Mouse (Mus musculus) forebrain, postnatal 0 days (tissue): Measurements from ENCODE around the gene Ccdc190. TPM values are rescaled to one million over a fixed set of nuclear protein-coding genes. Genes with fewer than 3 reads are reported as not detected.

Experiments
- ATAC-seq: fragments of 200-750 bp; cut with Nextera tagmentation; 2 replicates; pipeline ENCODE4 v1.8.0; 2017; ENCODE audit warnings: mild to moderate bottlenecking, moderate library complexity
- DNase-seq: peaks from one replicate; pipeline ENCODE4 v3.0.0-alpha.2; 2015
- H3K27ac ChIP-seq: fragments of 300-500 bp; sonication (generic); 2 replicates; pipeline ENCODE4 v1.5.1; 2014; ENCODE audit warnings: low read depth, mild to moderate bottlenecking, antibody characterized with exemption, low read length, moderate library complexity, mixed read lengths
- H3K27me3 ChIP-seq: fragments of 300-500 bp; sonication (generic); 2 replicates; pipeline ENCODE4 v1.6.1; 2014; ENCODE audit warnings: mild to moderate bottlenecking, low read length, mixed read lengths; ENCODE audit not compliant: insufficient read depth
- H3K36me3 ChIP-seq: fragments of 300-500 bp; sonication (generic); 2 replicates; pipeline ENCODE4 v1.6.1; 2014; ENCODE audit warnings: mild to moderate bottlenecking, moderate library complexity; ENCODE audit not compliant: insufficient read depth
- H3K4me1 ChIP-seq: fragments of 300-500 bp; sonication (generic); 2 replicates; pipeline ENCODE4 v1.6.1; 2014; ENCODE audit warnings: antibody characterized with exemption; ENCODE audit not compliant: insufficient read depth
- H3K4me2 ChIP-seq: fragments of 300-500 bp; sonication (generic); 2 replicates; pipeline ENCODE4 v1.6.1; 2014; ENCODE audit warnings: low read depth, mild to moderate bottlenecking, moderate library complexity
- H3K4me3 ChIP-seq: fragments of 300-500 bp; sonication (generic); 2 replicates; pipeline ENCODE4 v1.5.1; 2014; ENCODE audit warnings: low read depth, low read length, mixed read lengths
- H3K9ac ChIP-seq: fragments of 300-500 bp; sonication (generic); 2 replicates; pipeline ENCODE4 v1.6.1; 2014; ENCODE audit warnings: mild to moderate bottlenecking
- H3K9me3 ChIP-seq: fragments of 300-500 bp; sonication (generic); 2 replicates; pipeline ENCODE4 v1.6.1; 2016; ENCODE audit warnings: low read length
- CTCF ChIP-seq: sonication (generic); IDR thresholded peaks from 2 replicates; pipeline ENCODE4 v1.5.1; 2016; ENCODE audit warnings: antibody characterized with exemption, control low read depth, low read depth
- WGBS: fragments of 180-500 bp; shearing (Covaris S2); extraction: QIAGEN DNeasy Blood & Tissue Kit; methylation state at CpG from one replicate; pipeline ENCODE4 v1.1.7; 2014; 5-methylcytosine and 5-hydroxymethylcytosine counted together
- polyA plus RNA-seq: library from polyadenylated mRNA; unstranded; fragments of >200 nt; fragmentation: Nextera tagmentation; extraction: Ambion mirVana; gene quantifications from 2 replicates; pipeline ENCODE4 v1.2.1, GENCODE M21; 2015
- total RNA-seq: library from RNA; depleted of rRNA; stranded (reverse); fragments of >200 nt; gene quantifications from 2 replicates; pipeline ENCODE4 v1.2.3, GENCODE M21; 2014

Gene Ccdc190
- total and polyA plus RNA-seq, 2 experiments from 2014 or later, result 1.5 to 8.3 TPM

GRCm38 (mm10) chr1:169931698-169932097 lies 3.2 kb downstream of the Ccdc190 start:
- 79% methylated on average over 7 of the region's 7 CpGs for WGBS
- H3K9me3 ChIP-seq, result no peaks in the 10 kb centered on the region
- no peaks in the 10 kb centered on the region for H3K27me3 ChIP-seq

GRCm38 (mm10) chr1:169932122-169932746 lies 3.8 kb downstream of the Ccdc190 start:
- Histone ChIP-seq H3K9me3 (no peaks in the 10 kb centered on the region), H3K9ac (no peak overlapping the region), H3K4me1 (peaks cover 12% of the 10 kb centered on the region), H3K27me3 (no peaks in the 10 kb centered on the region), H3K4me2 (no peak overlapping the region), H3K27ac (peak overlapping the region; percentile 59), H3K4me3 (no peak overlapping the region), H3K36me3 (no peaks in the 10 kb centered on the region)
- peak; percentile 48 for DNase-seq
- peak; percentile 51 for ATAC-seq
- no peak for TF ChIP-seq CTCF
- WGBS, result 47% methylated on average over 7 of the region's 7 CpGs

More at GRCm38 (mm10) chr1:169931698-169932097, 3.2 kb downstream of the Ccdc190 start:
- Histone ChIP-seq H3K4me2 (no peak overlapping the region), H3K9ac (no peak overlapping the region), H3K4me3 (no peak overlapping the region), H3K36me3 (no peaks in the 10 kb centered on the region), H3K27ac (peak overlapping the region; percentile 59; the same call in 1 of the 2 replicates), H3K4me1 (peaks cover 12% of the 10 kb centered on the region)
- no peak for TF ChIP-seq CTCF
- ATAC-seq (no peak), DNase-seq (no peak)

DNA sequence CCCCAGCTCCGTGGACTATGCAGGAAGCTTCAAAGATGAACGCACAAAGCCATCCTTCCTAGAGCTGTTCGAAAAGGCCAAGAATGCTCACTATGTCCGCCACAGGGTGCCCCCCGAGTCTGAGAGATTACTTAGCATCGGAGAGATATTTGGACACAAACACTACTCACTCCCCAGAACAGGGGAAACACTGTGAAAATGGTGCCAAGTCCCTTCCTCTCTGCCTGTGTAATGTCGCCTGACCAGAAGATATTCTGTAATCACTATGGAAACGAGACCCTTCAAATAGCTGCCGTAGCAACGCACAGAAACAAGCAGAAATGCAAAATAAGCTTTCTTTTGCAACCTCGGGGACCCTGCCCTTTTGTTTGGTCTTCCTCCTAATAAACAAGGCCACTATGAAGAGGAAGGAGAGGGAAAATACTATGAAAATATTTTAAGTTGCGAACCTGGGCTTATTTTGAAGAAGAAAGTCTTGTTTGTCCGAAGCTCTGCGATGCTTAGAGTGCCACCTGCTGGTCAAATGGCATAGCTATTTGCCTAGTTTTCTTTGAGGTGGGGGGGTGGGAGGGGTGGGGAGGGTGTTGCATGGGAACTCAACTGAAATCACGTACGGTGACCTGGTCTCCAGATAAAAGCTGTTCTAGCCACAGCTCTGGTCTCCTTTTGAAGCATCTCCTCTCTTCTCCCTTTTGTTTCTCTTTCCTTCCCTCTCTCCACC lies 5.7 kb downstream of the Ccdc190 start:
- Histone ChIP-seq H3K27me3 (no peaks in the 10 kb centered on the region), H3K9ac (peak overlapping the region; percentile 43; the same call in 1 of the 2 replicates), H3K4me2 (peak overlapping the region; percentile 51), H3K36me3 (no peaks in the 10 kb centered on the region), H3K27ac (peak overlapping the region; percentile 78), H3K4me3 (peak overlapping the region; percentile 35), H3K9me3 (no peaks in the 10 kb centered on the region), H3K4me1 (peaks cover 12% of the 10 kb centered on the region)
- DNase-seq, result peak; percentile 86
- 9% methylated on average over 16 of the region's 16 CpGs for WGBS
- peak; percentile 87 for ATAC-seq
- peak; percentile 72 for TF ChIP-seq CTCF

GRCm38 (mm10) chr1:169939345-169939744 lies 10.9 kb downstream of the Ccdc190 start:
- no peak overlapping the region for H3K4me2 ChIP-seq
- peak; percentile 85 for TF ChIP-seq CTCF
- no peak overlapping the region for H3K4me3 ChIP-seq
- 0 out of 2 replicates have a peak, but pooled peaks cover 4% of the 10 kb centered on the region for H3K4me1 ChIP-seq
- WGBS, result 7% methylated on average over 2 of the region's 2 CpGs
- peak; percentile 86 for DNase-seq
- no peaks in the 10 kb centered on the region for H3K36me3 ChIP-seq
- H3K27me3 ChIP-seq, result no peaks in the 10 kb centered on the region
- no peak; the same call in 1 of the 2 replicates for ATAC-seq
- no peaks in the 10 kb centered on the region for H3K9me3 ChIP-seq
- H3K9ac ChIP-seq, result no peak overlapping the region
- H3K27ac ChIP-seq, result no peak overlapping the region

GRCm38 (mm10) chr1:169946004-169946403 lies 17.6 kb downstream of the Ccdc190 start:
- no peaks in the 10 kb centered on the region for H3K9me3 ChIP-seq
- H3K27ac ChIP-seq, result no peak overlapping the region
- no peak overlapping the region for H3K4me3 ChIP-seq
- no peak for TF ChIP-seq CTCF
- no peak for ATAC-seq
- WGBS, result 84% methylated on average over 3 of the region's 3 CpGs
- no peak for DNase-seq
- no peaks in the 10 kb centered on the region for H3K27me3 ChIP-seq
- no peaks in the 10 kb centered on the region for H3K36me3 ChIP-seq
- no peak overlapping the region for H3K4me2 ChIP-seq
- H3K4me1 ChIP-seq, result no peaks in the 10 kb centered on the region
- H3K9ac ChIP-seq, result no peak overlapping the region

- DNase-seq, result no peak
- Histone ChIP-seq H3K36me3 (peaks cover 3% of the 10 kb centered on the region; the same call in 1 of the 2 replicates), H3K4me2 (no peak overlapping the region), H3K4me3 (no peak overlapping the region), H3K4me1 (no peaks in the 10 kb centered on the region), H3K27me3 (no peaks in the 10 kb centered on the region), H3K9ac (no peak overlapping the region), H3K9me3 (no peaks in the 10 kb centered on the region), H3K27ac (no peak overlapping the region)
- TF ChIP-seq CTCF, result no peak
- WGBS, result 79% methylated on average over 6 of the region's 6 CpGs
- no peak for ATAC-seq
These were observed 19.2 kb downstream of the Ccdc190 start for GRCm38 (mm10) chr1:169947654-169948053.

GRCm38 (mm10) chr1:169948280-169948679 lies 19.8 kb downstream of the Ccdc190 start:
- no peak for ATAC-seq
- WGBS, result 84% methylated on average over 7 of the region's 7 CpGs
- DNase-seq, result no peak

More at GRCm38 (mm10) chr1:169948280-169948679, 19.8 kb downstream of the Ccdc190 start:
- TF ChIP-seq CTCF, result no peak
- Histone ChIP-seq H3K9ac (no peak overlapping the region), H3K4me1 (no peaks in the 10 kb centered on the region), H3K36me3 (peaks cover 10% of the 10 kb centered on the region), H3K4me2 (no peak overlapping the region), H3K9me3 (no peaks in the 10 kb centered on the region), H3K27me3 (no peaks in the 10 kb centered on the region), H3K4me3 (no peak overlapping the region), H3K27ac (no peak overlapping the region)
